Mouse (Mus musculus): ENCODE measurements around the gene Sap30bp.

The Sap30bp gene

DNA sequence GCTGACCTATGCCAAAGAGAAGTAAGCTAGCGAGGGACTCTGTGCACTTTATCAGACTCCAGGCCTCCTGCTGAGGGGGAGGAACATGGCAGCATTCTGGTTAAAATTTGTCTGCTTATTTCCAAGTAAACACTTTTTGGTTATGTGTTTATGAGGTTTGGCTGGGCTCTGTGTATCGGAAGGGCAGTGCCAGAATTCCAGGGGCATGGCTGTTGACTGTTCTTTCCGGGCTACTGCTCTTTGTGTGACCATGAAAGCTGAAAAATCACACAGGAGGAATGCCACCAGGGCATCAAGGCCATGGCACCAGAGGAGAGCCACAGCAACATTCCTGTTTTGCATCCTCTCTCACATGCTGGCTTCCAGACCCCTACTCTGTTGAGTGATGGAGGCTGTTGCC lies 27.0 kb upstream of the Sap30bp start:
- DNase-seq: no peak

DNA sequence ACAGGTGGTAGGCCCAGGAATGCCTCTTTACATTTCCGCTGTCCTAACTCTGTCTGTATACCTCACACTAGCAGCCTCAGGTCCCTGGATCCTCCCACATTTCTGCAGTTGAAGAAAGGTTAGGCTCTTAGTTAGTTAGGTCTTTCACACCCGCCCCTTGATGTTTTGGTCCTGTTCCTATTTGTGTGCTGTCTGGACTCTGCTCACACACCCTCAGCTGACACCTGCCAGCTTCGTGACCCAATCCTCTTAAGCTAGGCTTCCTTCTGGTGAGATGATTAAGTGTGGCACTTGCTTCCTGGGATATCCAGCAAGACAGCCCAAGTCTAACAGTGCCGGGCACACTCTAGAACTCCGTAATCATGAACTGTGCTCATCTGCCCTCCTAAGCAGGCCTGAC lies 26.6 kb upstream of the Sap30bp start:
- no peak for DNase-seq

DNA sequence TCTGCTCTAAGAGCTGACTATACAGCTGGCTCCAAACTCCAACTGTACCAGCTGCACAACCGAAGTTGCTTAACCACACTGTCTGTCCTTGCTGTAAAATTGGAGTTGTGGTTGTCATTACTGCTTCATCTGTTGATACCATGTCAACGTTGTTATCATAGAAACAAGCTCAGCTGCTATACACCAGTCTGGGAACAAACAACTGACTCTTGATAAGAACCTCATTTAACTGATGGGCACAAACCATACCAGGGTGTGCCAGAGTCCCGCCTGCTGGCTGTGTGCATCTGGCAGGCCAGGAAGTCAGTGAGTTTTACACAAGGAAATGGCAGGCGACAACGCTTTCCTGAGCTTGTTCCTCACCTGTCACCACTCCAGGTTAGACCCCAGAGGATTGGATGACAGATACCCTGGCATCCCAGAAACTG lies 21.9 kb upstream of the Sap30bp start:
- DNase-seq: no peak

DNA sequence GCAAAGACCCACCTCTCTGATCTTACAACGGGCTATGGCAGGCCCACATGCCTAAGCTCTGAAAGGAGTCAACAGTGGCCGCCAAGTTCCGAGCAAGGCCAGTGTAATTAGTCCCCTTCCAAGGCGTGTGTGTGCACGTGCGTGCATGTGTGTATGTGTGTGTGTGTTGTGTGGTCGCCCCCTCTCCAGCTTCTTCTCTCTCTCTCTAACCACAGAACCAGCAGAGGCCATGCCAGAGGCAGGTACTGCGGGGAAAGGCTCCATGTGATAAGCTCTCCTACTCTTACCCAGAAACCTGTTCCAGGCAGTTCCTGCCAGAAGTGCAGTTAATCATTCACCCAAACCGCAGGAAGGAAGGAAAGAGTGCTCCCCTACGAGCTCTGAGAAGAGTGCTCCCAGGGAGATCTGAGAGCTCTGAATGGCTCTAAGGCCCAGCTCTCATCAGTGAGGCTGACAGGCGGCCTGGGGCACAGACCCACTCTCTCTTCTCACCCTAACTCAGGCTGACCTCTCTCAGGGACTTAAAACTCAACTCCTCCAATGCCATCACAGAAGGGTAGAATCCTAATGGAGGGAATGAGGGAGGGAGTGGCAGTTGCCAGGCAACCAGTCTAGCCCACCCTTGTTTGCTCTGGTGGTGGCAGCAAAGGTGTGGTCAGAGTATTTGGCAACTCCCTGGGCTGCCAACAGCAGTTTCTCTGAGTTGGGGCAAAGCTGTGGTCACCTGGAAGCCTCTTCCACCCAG lies 21.3 kb upstream of the Sap30bp start, which contains the start of gene Smim6:
Smim6 (plus strand) TSS at position 386 of the 745 bp plus-strand sequence.
- no peak for DNase-seq

DNA sequence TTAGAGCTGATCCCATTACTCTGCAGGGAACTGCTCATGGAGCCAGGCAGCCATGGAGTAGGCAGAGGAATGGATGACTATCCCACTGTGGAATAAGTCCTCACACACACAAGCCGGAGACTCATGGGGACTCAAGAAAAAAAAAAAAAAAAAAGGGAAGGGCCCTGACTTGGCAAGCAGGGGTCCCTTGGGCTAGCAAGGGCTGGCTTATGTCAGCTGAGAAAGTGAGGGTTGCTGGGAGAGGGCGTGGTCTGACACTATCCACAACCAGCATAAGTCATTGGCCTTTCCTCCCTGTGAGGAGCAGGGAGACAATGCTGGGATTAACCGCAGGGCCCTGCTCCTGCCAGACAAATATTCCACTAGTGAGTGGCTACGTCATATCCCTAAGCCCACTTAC lies 16.5 kb upstream of the Sap30bp start:
- DNase-seq: no peak

DNA sequence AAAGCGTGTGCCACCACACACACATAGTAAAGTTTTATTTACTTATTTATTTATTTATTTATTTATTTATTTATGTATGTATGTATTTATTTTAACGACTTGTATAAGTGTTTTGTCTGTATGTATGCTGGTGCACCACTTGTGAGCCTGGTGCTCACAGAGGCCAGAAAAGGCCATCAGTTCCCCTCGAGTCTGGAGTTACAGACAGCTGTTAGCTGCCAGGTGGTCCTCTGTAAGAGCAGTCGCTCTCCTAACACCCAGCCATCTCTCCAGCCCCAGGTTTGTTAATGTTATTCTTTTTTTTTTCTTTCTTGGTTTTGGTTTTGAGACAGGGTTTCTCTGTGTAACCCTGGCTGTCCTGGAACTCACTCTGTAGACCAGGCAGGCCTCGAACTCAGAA lies 14.4 kb upstream of the Sap30bp start:
- no peak for DNase-seq

DNA sequence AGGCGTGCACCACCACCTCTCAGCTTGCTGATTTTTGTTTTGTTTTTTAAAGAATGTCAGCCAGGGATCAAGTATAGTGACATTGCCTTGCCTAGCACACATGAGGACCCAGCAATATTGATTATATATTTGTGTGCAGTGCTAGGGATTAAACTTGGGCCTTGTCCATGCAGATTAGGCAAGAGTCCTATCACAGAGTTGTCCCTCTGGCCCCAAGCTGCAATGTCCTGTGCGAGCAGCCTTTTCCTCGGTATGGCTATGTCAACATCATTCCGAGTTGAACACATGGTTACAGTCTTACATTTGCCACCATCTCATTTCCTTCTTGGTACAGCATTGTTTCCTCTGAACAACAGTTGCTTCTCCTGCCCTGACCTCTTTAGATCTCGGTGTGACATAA lies 14.0 kb upstream of the Sap30bp start:
- no peak for DNase-seq

DNA sequence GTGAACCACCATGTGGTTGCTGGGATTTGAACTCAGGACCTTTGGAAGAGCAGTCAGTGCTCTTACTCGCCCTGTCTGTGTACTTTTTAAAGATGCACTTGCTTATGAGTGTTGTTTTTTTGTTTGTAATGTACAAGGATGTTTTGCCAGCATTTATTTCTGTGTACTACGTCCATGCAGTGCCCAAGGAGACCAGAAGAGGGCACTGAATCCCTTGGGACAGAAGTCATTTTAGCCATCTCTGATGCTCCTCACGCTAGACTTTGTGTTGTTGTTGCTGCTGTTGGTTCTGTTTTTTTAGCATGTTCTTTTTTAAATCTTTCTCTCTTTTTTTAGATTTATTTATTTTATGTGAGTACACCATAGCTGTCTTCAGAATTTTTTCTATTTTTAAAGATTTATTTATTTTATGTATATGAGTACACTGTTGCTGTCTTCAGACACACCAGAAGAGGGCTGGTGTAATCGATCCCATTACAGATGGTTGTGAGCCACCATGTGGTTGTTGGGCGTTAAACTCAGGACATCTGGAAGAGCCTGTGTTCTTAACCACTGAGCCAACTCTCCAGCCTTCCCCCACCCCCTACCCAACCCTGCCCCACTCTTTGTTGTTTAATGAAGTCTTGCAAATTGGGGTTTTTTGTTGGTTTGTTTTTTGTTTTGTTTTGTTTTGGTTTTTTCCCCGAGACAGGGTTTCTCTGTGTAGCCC lies 12.8 kb upstream of the Sap30bp start:
- DNase-seq: peak; percentile 64 to 71

DNA sequence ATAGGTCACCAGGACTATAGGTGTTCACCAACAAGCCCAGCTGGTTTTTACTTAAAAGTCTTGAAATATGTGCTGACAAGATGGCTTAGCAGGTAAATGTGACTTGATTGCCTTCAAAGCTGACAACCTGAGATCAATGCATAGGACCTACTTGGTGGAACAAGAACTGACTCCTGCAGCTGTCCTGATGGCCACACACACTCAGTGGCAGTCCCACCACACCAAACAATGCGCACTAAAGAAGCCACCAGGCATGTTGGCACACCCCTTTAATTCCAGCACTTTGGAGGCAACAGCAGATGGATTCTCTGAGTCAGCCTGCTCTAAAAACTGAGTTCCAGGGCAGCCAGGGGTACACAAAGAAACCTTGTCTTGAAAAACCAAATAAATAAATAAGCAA lies 11.1 kb upstream of the Sap30bp start:
- DNase-seq: no peak

DNA sequence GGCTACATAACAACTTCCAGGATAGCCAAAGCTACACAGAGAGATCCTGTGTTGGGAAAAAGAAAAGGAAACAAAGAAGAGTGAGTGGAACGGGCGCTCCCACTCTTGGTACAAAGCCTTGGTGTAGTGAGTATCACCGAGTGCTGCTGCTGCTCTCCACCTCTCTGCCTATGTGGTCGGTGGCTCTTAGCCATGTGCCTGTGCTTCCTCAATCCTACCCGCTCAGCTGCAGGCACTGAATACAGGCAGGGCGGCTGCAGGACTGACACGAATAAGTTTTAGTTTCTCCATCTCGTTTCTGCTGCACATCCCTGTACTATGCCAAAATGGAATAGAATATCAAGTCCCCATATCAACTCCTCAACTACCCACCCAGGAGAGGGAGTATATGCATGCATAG lies 4.1 kb upstream of the Sap30bp start:
- no peak for DNase-seq

DNA sequence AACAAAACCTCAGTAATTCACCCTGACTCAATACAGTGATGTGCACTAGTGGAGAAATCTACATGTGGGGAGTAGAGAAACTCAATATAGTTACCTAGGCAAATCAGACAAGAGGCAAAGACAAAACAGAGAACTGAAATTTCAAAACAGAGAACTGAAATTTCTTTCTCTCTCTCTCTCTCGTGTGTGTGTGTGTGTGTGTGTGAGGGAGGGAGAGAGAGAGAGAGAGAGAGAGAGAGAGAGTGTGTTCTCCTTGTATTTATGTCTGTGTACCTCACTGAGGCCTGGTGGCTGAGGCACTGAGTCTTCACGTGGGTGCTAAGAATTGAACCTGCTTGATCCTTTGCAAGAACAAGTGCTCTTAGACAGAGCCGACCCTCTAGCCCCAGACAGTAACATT lies 3.3 kb upstream of the Sap30bp start:
- DNase-seq: no peak

DNA sequence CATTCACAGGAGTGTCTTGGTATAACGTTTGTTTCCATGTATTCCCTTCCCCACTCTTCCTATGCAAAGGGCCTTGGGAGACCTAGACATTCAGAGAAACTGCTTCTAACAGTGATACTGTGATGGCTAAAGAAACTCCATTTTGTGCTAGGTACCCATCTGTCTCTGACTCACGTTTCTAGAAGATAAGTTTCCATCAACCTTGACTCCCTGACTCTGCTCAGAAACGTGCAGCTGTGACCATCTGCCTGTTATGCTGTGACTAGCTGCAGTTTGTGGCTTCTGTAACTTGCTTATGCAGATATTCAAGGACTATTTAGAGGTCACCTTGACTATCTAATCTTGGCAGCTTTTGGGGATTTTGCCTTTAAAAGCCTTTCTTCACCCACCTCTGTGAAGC lies 1.8 kb upstream of the Sap30bp start:
- DNase-seq: no peak

DNA sequence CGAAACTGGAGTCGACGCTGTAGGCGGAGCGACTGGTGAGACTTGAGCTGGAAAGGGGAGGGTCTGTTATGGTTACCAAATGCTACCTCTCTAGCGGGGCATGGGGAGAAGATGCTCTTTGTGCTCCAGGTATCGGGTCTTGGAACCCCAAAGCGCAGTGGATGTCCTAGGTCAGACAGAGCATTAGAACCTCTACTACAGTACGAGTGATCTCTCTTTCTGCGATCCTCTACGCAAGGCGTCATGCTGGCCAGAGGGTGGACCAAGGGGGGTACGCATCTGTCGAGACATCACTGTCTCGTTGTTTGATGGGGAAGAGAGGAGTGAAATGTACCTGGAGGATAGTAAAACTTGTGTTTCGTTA lies 647 bp downstream of the Sap30bp start:
- DNase-seq: no peak

DNA sequence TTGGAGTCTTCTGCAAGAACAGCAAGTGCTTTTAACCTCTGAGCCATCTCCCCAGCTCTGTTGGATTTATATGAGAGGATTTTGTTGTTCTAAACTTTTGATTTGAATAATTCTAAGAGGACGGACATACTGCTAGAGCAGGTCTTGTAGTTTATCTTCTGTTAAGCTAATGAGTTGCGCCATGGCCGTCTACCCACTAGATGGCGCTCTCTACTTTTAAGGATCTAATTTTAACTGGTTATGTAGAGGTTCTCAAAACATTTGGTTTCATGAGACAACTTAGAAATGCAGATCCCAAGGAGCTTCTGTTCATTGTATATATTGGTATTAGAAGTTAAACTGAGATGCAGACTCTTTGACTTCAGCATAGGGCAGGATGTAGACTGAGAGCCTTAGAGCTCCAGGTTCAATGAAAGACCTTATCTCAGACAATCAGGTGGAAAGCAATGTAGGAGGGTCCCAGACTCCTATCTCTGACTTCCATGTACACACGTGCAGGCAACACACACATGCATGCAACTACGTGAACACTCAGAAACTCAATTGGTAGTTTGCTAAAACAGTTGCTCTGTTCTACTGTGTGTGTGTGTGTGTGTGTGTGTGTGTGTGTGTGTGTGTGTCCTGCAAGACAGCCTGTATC lies 6.7 kb downstream of the Sap30bp start:
- DNase-seq: peak; percentile 62 to 79

DNA sequence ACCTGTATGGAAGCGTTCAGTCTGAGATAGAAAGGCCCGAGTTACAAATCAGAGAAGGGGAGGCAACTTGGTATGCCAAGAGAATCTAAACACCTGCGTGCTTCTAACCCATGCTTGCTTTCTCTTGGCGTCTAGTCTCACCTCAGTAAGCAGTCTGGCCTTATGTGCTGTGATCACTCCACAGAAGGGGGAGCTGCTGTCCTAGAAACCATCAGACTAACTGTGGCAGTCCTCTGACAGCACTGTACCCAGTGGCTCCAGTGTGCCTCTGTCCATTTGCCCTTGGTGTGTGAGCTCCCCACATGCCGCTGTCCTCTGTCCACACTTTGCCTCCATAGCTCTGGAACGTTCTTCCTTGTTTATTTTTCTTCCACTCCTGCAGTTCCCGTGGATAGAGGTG lies 8.9 kb downstream of the Sap30bp start:
- DNase-seq: no peak

DNA sequence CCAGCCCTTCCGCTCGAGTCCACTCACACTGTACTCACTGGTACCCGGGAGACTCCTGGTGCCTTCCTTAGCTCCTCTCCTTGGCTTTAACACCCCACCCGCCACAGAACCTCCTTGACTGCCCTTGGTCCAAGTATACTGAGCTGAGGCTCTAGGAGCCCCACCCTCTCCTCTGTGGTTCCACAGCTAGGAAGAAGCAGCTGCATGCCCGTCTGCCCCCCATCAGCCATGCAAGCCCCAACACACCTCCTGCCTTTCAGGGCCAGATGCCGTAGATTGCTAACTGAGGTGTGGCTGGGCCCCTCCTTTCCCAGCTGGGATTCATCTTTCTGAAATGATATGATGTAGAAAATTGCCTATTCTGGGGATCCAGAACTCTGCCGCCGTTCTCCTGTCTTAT lies 12.2 kb downstream of the Sap30bp start:
- no peak for DNase-seq

DNA sequence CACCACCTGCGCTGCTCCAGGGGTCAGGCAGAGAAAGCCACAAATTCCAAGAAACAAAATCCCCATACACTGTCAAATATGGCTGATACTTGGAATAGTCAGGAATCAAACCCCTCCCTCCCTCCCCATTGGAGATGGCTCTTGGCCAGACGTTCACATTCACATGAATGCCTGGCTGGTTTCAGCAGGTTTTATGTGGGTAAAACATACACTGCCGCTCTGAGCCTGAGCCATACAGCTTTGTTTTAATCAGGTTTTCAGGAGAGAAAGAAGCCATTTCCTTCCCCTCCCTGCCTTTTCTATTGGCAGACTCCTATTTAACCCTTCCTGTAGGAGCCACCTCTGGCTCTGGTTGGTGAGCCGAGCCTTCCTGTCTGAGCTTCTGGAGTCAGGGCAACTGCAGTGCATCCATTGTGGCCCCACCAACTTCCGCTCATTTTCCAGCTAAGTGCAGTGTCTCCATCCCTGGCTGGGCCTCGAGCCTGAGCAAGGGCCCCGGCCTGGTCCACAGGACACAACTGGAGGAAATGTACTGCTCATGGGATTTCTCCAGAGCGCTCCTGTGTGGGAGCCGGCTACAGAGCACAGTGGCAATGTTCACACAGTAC lies 13.2 kb downstream of the Sap30bp start:
- no peak for DNase-seq

DNA sequence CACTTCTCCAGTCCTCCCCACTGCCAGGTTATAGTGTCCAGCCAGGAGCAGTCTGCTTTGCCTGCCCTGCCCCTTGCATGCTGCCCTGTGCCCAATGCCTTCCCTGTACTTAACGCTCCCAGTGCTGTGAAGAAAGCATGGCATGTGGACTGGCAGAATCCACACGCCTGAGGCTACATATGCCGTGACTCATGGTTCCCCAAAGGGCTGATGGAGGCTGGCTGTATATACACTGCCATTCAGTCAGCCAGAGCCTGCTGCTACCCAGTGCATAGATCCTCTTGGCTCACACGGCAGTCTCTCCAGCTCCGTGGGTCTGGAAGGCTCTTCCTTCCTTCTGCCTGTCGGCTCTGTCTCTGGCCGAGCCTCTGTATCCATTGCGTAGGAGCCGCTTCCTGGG lies 15.2 kb downstream of the Sap30bp start:
- DNase-seq: no peak

DNA sequence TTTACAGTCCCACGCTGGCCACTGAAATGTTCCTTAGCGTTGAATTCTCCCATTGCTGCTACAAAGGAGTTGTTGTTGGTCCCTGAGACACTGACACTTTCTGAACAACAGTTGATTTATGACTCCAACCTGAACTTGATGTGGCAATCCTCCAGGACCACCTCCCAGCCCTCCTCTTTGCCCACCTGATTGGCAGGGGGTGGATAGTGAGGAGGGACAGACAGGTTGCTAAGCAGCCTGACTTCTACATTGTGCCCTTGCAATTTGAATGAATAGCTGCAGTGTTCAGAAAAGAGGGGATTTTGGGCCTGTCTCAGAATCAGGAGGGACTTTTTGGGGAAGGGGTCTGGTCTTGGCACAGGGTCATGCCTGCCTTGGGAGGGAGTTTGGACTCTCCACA lies 17.6 kb downstream of the Sap30bp start:
- DNase-seq: no peak

DNA sequence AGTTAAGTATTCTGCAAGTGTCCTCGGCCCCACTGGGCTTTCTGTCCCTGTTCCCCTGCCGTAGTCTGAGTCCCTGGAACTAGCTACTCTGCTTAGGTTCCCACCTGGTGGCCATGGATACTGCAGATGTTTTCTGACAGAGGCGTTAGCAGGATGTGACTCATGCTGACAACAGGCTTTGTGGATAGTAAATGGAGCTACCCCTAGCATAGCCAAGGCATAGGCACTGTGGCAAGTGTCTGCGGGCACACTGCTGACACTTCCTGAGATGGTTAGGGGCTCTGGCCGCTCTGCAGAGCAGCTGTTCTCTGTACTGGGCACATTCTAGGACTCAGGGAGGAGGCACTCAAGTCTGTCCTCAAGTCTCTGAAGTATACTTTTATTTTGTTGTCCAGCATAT lies 21.6 kb downstream of the Sap30bp start:
- no peak for DNase-seq

DNA sequence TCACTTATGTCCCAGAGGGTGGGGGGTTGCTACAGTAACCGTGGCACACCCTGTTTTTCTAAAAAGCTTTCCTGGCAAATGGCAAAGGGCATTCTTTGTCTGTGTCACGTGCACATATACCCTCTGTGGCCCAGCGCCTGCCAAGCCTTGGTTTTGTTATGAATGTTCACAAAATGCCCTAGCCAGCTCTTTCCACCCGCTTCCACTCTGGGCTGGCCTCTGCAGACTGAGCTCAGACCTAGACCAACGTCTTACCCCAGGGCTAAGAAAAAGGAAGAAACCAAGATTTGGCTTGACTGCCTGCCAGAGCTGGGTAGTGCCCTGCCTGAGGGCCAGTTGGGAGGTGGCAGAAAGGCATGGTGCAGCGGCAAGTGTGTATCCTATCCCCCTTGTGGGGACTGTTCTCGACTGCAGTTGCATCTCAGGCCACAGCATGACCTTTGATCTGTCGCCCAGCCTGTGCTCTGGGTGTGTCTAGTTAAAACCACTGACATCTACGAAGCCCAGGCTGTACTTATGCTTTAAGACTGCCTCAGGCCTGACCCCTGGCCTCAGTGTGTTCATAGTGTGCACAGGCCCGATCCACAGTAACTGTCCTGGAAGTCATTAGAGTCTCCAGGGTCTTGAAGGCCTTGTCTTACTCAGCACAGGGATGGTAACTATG lies 22.2 kb downstream of the Sap30bp start:
- DNase-seq: no peak

DNA sequence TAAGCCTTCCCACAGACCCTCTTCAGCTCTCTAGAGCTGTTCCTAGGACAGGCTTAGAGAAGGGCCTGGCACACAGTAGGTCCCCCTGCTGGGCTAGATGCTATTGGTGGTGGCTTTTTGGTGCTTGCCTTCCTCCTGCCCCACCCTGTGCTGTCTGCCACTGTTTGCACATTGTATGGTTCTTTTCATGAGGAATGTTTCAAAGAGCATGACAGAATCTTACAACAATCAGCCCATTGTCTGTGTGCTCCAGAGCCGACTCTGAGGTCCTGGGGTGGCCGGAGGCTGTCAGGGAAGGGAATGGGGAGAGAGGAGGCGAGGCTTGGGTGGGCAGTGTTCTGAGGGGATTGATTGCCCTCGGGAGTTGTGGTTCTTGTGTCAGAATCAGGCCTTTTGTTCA lies 23.4 kb downstream of the Sap30bp start:
- DNase-seq: no peak

DNA sequence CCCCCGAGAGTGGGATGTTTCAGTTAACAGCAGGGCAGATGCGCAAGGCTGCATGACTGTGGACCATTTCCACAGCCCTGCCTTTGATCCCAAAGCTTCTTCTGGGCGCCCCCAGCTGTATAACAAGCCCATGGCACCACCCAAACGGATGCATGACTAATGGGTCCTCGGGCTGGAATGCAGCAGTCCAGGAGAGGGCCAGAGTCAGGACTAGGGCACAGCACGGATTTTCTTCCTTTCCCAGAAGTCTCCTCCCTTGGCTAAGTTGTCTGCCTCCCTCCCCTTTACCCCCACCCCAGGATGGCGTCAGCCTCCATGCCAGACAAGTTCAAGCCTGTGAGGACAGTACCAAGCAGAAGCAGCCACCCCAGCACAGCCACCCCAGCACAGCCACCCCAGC lies 24.9 kb downstream of the Sap30bp start:
- no peak for DNase-seq

Data from cerebellum, adult 18-20 months (tissue).